Mouse (Mus musculus) lung, postnatal 0 days (tissue): ENCODE measurements around the gene Banf2.

Experiments
- CTCF ChIP-seq: IDR thresholded peaks from 2 replicates; pipeline ENCODE4 v1.5.1; 2016; ENCODE audit warnings: antibody characterized with exemption, mild to moderate bottlenecking
- EP300 ChIP-seq: IDR thresholded peaks from 2 replicates; pipeline ENCODE4 v1.6.1; 2016; ENCODE audit warnings: antibody characterized with exemption, mild to moderate bottlenecking, control low read depth

DNA sequence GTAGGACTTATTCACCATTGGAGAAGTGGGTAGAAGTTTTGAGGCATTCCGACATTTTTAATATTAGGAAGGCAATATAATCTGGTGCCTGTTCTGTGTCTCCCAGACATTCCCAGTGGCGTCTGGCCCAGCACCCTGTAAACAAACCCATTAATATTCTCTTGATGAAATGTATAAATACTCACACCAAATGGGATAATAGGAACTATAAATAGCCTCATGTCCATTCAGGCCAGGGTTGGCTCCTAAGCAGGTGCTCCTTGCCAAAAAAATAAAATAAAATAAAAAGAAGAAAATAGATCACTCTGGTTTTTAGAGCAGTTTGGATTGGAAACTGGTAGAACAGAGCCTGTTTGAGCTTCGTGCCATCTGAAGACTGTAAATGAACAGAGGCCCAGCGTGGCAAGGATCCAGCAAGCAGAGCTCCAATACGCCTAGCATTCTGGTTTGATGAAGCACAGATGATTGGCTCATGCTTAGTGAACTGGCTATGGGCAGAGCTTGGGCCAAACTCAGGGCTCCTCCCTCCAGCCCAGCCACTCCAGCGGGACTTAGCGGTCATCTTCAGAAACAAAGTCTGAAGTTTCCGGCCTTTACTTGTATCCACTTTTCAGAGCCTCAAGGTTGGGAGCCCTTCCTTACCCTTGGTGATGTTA, 19.7 kb downstream of the Banf2 start:
- TF ChIP-seq CTCF (no peak), EP300 (no peak)
